Mouse (Mus musculus): ENCODE measurements around the gene D630023F18Rik. TPM values are rescaled to one million over a fixed set of nuclear protein-coding genes. Genes with fewer than 3 reads are reported as not detected.

The D630023F18Rik gene
- polyA plus RNA-seq, 1 experiment from 2014 or later = 2.4 TPM

DNA sequence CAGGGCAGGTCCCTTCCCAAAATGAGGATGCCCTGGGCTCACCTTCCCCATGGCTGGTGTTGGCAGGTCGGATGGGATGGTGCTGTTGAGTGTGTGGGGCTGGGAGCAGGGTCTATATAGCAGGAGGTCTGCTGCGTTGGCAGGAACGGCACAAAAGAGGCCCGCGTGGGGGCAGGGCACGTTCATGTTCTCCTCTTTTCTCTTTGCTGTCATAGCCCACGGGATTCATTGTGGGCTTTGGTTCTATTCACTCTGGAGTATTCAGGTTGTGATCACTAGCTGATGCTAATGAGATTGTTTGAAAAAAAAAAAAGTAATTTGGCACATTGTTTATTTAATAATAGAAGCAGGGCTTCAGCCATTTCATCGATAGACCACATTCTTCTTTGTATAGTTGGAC lies 59.7 kb downstream of the D630023F18Rik start, which contains the start of gene Crygd:
Gene Crygd (minus strand): TSS at position 101 of the 400 bp plus-strand sequence.
- Histone ChIP-seq H3K9ac (replicated peaks) (no peak within 1 kb of the TSS), H3K4me1 (no peaks in the 10 kb centered on the region), H3K4me2 (no peak within 1 kb of the TSS), H3K27me3 (replicated peaks) (no peaks in the 10 kb centered on the region), H3K36me3 (no peaks in the 10 kb centered on the region), H3K27ac (replicated peaks) (no peak within 1 kb of the TSS), H3K4me3 (replicated peaks) (no peak within 1 kb of the TSS), H3K9me3 (replicated peaks) (no peaks in the 10 kb centered on the region)
- WGBS = 52% methylated on average over 8 of the region's 8 CpGs
- ATAC-seq (ENCODE audit: low FRiP score) = no peak

Other genes with a start within 250 kb of the D630023F18Rik start
- gene Plekhm3, start 166.4 kb downstream of the D630023F18Rik start, polyA plus RNA-seq (2015; fragmentation: Nextera tagmentation; extraction: Ambion mirVana) = 10.8 and 12.0 TPM in 2 replicates
- gene Akr1cl, start 90.5 kb downstream of the D630023F18Rik start, polyA plus RNA-seq (2015; fragmentation: Nextera tagmentation; extraction: Ambion mirVana) = 0.38 TPM in 1 of 2 replicates, not detected in the other
- not detected in 2 replicates for gene Cryge, start 72.1 kb downstream of the D630023F18Rik start, polyA plus RNA-seq (2015; fragmentation: Nextera tagmentation; extraction: Ambion mirVana)
- not detected in 2 replicates for gene Crygd, start 59.8 kb downstream of the D630023F18Rik start, polyA plus RNA-seq (2015; fragmentation: Nextera tagmentation; extraction: Ambion mirVana)
- not detected in 2 replicates for gene Crygc, start 49.5 kb downstream of the D630023F18Rik start, polyA plus RNA-seq (2015; fragmentation: Nextera tagmentation; extraction: Ambion mirVana)
- 0.69 and 1.6 TPM in 2 replicates for gene Crygb, start 40.9 kb downstream of the D630023F18Rik start, polyA plus RNA-seq (2015; fragmentation: Nextera tagmentation; extraction: Ambion mirVana)
- gene Cryga, start 19.8 kb downstream of the D630023F18Rik start, polyA plus RNA-seq (2015; fragmentation: Nextera tagmentation; extraction: Ambion mirVana) = 0.35 TPM in 1 of 2 replicates, not detected in the other
- gene Gm28845, start 3.7 kb downstream of the D630023F18Rik start, polyA plus RNA-seq (2015; fragmentation: Nextera tagmentation; extraction: Ambion mirVana) = 0.56 TPM in 1 of 2 replicates, not detected in the other
- gene Idh1, start 63.3 kb upstream of the D630023F18Rik start, polyA plus RNA-seq (2015; fragmentation: Nextera tagmentation; extraction: Ambion mirVana) = 397 and 446 TPM in 2 replicates
- gene Pikfyve, start 63.5 kb upstream of the D630023F18Rik start, polyA plus RNA-seq (2015; fragmentation: Nextera tagmentation; extraction: Ambion mirVana) = 9.5 and 9.6 TPM in 2 replicates
- gene Pth2r, start 158.8 kb upstream of the D630023F18Rik start, polyA plus RNA-seq (2015; fragmentation: Nextera tagmentation; extraction: Ambion mirVana) = 6.1 and 6.2 TPM in 2 replicates

Measured in neural tube, embryonic 15.5 days (tissue).